Mouse (Mus musculus): ENCODE measurements around the gene Dio3. TPM values are rescaled to one million over a fixed set of nuclear protein-coding genes. Genes with fewer than 3 reads are reported as not detected.

Gene Dio3
- 0.20 and 0.31 TPM in 2 replicates for polyA plus RNA-seq (2012; rRNA removed)

- TF ChIP-seq POLR2A (IDR thresholded peaks at IDR 0.05; ENCODE audit: control insufficient read depth, extremely low read depth, insufficient read depth, low read length, poor library complexity) (no peak), CTCF (IDR thresholded peaks at IDR 0.05; ENCODE audit: borderline replicate concordance, control insufficient read depth, extremely low read depth, insufficient read depth, low read length, poor library complexity) (no peak)
- Histone ChIP-seq H3K4me3 (ENCODE audit: control insufficient read depth, insufficient read depth, low read length) (no peak within 1 kb of the TSS), H3K27me3 (ENCODE audit: control insufficient read depth, insufficient read depth, low read length) (peaks cover 4% of the 10 kb centered on the region; the same call in 1 of the 2 replicates), H3K4me1 (replicated peaks; ENCODE audit: control insufficient read depth, insufficient read depth, low read length) (no peaks in the 10 kb centered on the region), H3K36me3 (ENCODE audit: control insufficient read depth, insufficient read depth, low read length) (no peaks in the 10 kb centered on the region), H3K27ac (ENCODE audit: control insufficient read depth, insufficient read depth, low read length) (no peak within 1 kb of the TSS)
- WGBS = 7% methylated on average over 34 of the region's 34 CpGs
- DNase-seq = no peak
Measured at GRCm38 (mm10) chr12:110278853-110279252, at the start of gene Dio3. Gene Dio3, plus strand, starts transcription at chr12:110279068.

GRCm38 (mm10) chr12:110230296-110230695, 48.6 kb upstream of the Dio3 start:
- TF ChIP-seq POLR2A (IDR thresholded peaks at IDR 0.05; ENCODE audit: control insufficient read depth, extremely low read depth, insufficient read depth, low read length, poor library complexity) (no peak), CTCF (IDR thresholded peaks at IDR 0.05; ENCODE audit: borderline replicate concordance, control insufficient read depth, extremely low read depth, insufficient read depth, low read length, poor library complexity) (no peak)
- no peaks in the 10 kb centered on the region for H3K36me3 ChIP-seq (ENCODE audit: control insufficient read depth, insufficient read depth, low read length)
- H3K27ac ChIP-seq (ENCODE audit: control insufficient read depth, insufficient read depth, low read length) = no peak overlapping the region
- H3K4me3 ChIP-seq (ENCODE audit: control insufficient read depth, insufficient read depth, low read length) = no peak overlapping the region
- no peaks in the 10 kb centered on the region for H3K4me1 ChIP-seq (replicated peaks; ENCODE audit: control insufficient read depth, insufficient read depth, low read length)
- WGBS = 84% methylated on average over 7 of the region's 7 CpGs
- no peaks in the 10 kb centered on the region for H3K27me3 ChIP-seq (ENCODE audit: control insufficient read depth, insufficient read depth, low read length)
- DNase-seq = no peak

GRCm38 (mm10) chr12:110230767-110231166, 48.1 kb upstream of the Dio3 start:
- TF ChIP-seq POLR2A (IDR thresholded peaks at IDR 0.05; ENCODE audit: control insufficient read depth, extremely low read depth, insufficient read depth, low read length, poor library complexity) = no peak
- no peak for TF ChIP-seq CTCF (IDR thresholded peaks at IDR 0.05; ENCODE audit: borderline replicate concordance, control insufficient read depth, extremely low read depth, insufficient read depth, low read length, poor library complexity)
- Histone ChIP-seq H3K27ac (ENCODE audit: control insufficient read depth, insufficient read depth, low read length) (no peak overlapping the region), H3K4me1 (replicated peaks; ENCODE audit: control insufficient read depth, insufficient read depth, low read length) (no peaks in the 10 kb centered on the region)

DNA sequence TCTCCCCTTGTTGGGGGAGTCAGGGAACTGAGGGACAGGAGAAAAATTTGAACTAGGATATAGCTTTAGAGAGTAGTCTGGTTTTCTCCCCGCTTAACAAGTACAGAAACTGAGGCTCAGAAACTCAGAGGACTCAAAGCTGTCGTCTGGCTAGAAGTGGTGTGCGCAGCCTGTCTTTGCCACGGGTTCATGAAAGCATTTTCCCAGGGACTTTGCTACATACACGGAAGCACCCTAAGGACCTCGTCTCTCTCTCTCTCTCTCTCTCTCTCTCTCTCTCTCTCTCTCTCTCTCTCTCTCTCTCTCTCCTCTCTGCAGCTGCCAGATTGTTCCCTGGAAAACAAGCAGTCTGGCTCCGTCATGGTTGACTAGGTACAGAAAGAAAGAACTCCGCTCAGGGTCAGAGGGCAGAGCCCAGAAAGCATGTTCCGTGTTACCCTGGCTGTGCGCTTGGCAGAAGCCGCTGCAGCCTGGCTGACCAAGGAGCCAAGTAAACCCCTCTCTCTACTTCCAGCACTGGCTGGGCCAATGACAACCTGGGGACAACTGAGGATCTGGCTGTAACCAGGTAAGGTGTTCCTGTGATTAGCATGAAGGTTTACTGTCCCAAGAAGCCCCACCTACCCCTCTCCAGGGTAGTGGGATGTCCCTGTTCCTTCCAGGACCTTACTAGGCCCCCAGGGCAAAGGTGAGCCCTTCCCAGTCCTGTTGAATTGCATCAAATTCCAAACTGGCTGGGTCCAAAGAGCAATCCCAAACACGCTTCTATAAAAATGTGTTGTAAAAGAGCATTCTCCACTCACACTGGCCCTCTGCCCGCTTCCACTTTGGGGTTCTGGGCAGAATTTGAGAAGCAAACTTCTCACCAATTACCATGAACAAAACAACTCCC, 46.9 kb upstream of the Dio3 start:
- Histone ChIP-seq H3K27me3 (ENCODE audit: control insufficient read depth, insufficient read depth, low read length) (no peaks in the 10 kb centered on the region), H3K4me3 (ENCODE audit: control insufficient read depth, insufficient read depth, low read length) (no peak overlapping the region), H3K4me1 (replicated peaks; ENCODE audit: control insufficient read depth, insufficient read depth, low read length) (no peaks in the 10 kb centered on the region), H3K36me3 (ENCODE audit: control insufficient read depth, insufficient read depth, low read length) (no peaks in the 10 kb centered on the region), H3K27ac (ENCODE audit: control insufficient read depth, insufficient read depth, low read length) (no peak overlapping the region)
- 85% methylated on average over 13 of the region's 13 CpGs for WGBS
- no peak for DNase-seq
- TF ChIP-seq CTCF (IDR thresholded peaks at IDR 0.05; ENCODE audit: borderline replicate concordance, control insufficient read depth, extremely low read depth, insufficient read depth, low read length, poor library complexity) = no peak

More at GRCm38 (mm10) chr12:110230767-110231166, 48.1 kb upstream of the Dio3 start:
- Histone ChIP-seq H3K4me3 (ENCODE audit: control insufficient read depth, insufficient read depth, low read length) (no peak overlapping the region), H3K27me3 (ENCODE audit: control insufficient read depth, insufficient read depth, low read length) (no peaks in the 10 kb centered on the region), H3K36me3 (ENCODE audit: control insufficient read depth, insufficient read depth, low read length) (no peaks in the 10 kb centered on the region)
- no peak for DNase-seq
- WGBS = 84% methylated on average over 8 of the region's 8 CpGs

DNA sequence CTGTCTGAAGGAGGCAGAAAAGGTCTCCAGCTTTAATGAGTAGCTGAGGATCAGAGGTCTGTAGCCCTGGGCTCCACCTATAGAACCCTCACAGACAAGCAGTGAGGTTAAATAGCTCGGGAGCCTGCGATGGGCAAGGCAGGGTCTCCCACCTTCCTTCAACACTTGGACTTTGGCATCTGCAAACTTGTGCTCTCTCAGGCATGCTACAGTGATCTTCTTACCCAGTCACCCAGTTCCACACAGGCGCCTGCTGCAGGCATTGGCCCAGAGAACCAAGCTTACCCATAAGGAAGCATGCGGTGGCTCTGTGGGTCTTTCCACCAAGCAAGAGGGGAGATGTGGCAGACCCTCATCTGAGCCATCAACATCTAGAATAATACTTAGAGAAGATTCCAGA, 43.0 kb upstream of the Dio3 start:
- no peaks in the 10 kb centered on the region for H3K4me1 ChIP-seq (replicated peaks; ENCODE audit: control insufficient read depth, insufficient read depth, low read length)
- H3K27ac ChIP-seq (ENCODE audit: control insufficient read depth, insufficient read depth, low read length) = no peak overlapping the region
- H3K27me3 ChIP-seq (ENCODE audit: control insufficient read depth, insufficient read depth, low read length) = no peaks in the 10 kb centered on the region
- WGBS = 97% methylated on average over 4 of the region's 4 CpGs
- DNase-seq = no peak
- H3K36me3 ChIP-seq (ENCODE audit: control insufficient read depth, insufficient read depth, low read length) = no peaks in the 10 kb centered on the region
- TF ChIP-seq CTCF (IDR thresholded peaks at IDR 0.05; ENCODE audit: borderline replicate concordance, control insufficient read depth, extremely low read depth, insufficient read depth, low read length, poor library complexity) = no peak
- no peak for TF ChIP-seq POLR2A (IDR thresholded peaks at IDR 0.05; ENCODE audit: control insufficient read depth, extremely low read depth, insufficient read depth, low read length, poor library complexity)
- no peak overlapping the region for H3K4me3 ChIP-seq (ENCODE audit: control insufficient read depth, insufficient read depth, low read length)

DNA sequence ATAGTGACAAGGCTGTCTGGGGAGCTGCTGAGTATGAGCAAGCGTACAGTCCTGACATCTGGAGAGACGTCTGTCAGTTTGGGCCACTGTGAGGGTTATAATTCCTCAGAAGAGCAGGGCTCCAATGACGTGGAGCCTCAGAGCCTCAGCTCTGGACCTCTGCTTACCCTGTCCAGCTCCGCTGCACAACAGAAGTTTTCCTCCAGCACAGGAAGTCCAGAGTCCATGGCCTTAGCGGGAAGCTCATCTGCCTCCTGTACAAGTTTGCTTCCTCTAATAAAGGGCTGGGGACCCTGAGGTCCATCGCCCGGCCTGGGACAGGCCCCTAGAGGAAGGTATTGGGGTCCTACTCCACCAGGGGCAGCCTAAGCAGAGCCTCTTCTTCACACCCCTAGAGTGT, 41.8 kb upstream of the Dio3 start:
- H3K27me3 ChIP-seq (ENCODE audit: control insufficient read depth, insufficient read depth, low read length) = no peaks in the 10 kb centered on the region
- H3K4me1 ChIP-seq (replicated peaks; ENCODE audit: control insufficient read depth, insufficient read depth, low read length) = no peaks in the 10 kb centered on the region
- H3K36me3 ChIP-seq (ENCODE audit: control insufficient read depth, insufficient read depth, low read length) = no peaks in the 10 kb centered on the region
- WGBS = 86% methylated on average over 7 of the region's 7 CpGs
- no peak overlapping the region for H3K27ac ChIP-seq (ENCODE audit: control insufficient read depth, insufficient read depth, low read length)
- TF ChIP-seq CTCF (IDR thresholded peaks at IDR 0.05; ENCODE audit: borderline replicate concordance, control insufficient read depth, extremely low read depth, insufficient read depth, low read length, poor library complexity) (no peak), POLR2A (IDR thresholded peaks at IDR 0.05; ENCODE audit: control insufficient read depth, extremely low read depth, insufficient read depth, low read length, poor library complexity) (no peak)
- no peak overlapping the region for H3K4me3 ChIP-seq (ENCODE audit: control insufficient read depth, insufficient read depth, low read length)
- no peak for DNase-seq

All from thymus, adult 2 months (tissue).